Mouse (Mus musculus): ENCODE measurements at regions not wholly inside any gene's neighbourhood (a gene's known extent, or its start where the extent isn't known, plus 50 kb on each side); places are given as distances from the start of the nearest gene placed in this dataset.

DNA sequence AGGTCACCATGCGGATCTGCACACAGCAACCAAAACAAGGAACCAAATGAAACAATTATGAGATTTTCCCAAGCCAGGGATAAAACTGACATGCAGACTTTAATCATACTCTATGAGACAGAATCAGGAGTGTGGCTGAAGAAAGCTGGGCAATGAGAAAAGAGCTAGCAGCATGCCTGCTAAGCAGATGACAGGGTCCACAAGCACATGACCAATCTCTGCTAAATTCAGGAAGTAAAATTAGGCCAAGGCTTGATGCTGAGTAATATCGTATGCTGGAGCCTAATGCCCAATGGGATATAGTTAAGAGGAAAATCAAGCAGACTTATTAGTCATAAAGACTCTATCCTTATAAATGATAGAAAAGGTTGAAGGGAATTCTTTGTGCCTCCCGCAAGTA, 202.8 kb downstream of the Il15 start:
- Histone ChIP-seq H3K4me2 (ENCODE audit: low read length) (no peak overlapping the region), H3K27ac (ENCODE audit: low read length) (no peak overlapping the region), H3K27me3 (ENCODE audit: control insufficient read depth, insufficient read depth, low read depth, low read length) (no peaks in the 10 kb centered on the region), H3K4me1 (ENCODE audit: control insufficient read depth, insufficient read depth, low read length) (no peaks in the 10 kb centered on the region; the same call in 1 of the 2 replicates), H3K9me3 (replicated peaks; ENCODE audit: control insufficient read depth, low read length, poor library complexity, severe bottlenecking) (no peaks in the 10 kb centered on the region), H3K4me3 (ENCODE audit: low read depth, low read length) (no peak overlapping the region), H3K9ac (ENCODE audit: low read depth, low read length) (no peak overlapping the region), H3K36me3 (ENCODE audit: control insufficient read depth, insufficient read depth, low read length) (no peaks in the 10 kb centered on the region)
- ATAC-seq: no peak
- 90% methylated on average over 3 of the region's 3 CpGs for WGBS

DNA sequence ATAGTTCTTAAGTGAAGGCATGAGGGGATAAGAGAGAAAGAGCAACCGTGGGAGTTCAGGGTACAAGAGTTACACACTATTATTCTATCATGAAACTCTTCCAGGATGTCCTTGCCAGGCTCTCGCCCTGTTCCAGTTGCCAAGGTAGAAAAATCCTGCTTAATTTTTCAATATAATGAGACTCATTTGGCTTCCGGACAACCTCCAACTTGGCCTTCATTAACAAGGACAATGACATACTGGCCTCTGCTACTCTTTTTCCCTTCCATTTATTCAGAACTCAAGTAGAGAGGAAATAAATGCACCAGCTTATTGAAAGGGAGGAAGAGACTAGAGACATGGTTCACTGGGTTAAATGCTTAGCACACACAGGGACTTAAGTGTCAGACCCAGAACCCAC, 206.5 kb downstream of the Il15 start:
- Histone ChIP-seq H3K27me3 (ENCODE audit: control insufficient read depth, insufficient read depth, low read depth, low read length) (no peaks in the 10 kb centered on the region), H3K4me2 (ENCODE audit: low read length) (no peak overlapping the region), H3K36me3 (ENCODE audit: control insufficient read depth, insufficient read depth, low read length) (no peaks in the 10 kb centered on the region), H3K27ac (ENCODE audit: low read length) (no peak overlapping the region), H3K4me3 (ENCODE audit: low read depth, low read length) (no peak overlapping the region), H3K9me3 (replicated peaks; ENCODE audit: control insufficient read depth, low read length, poor library complexity, severe bottlenecking) (no peaks in the 10 kb centered on the region), H3K4me1 (ENCODE audit: control insufficient read depth, insufficient read depth, low read length) (no peaks in the 10 kb centered on the region), H3K9ac (ENCODE audit: low read depth, low read length) (no peak overlapping the region)
- ATAC-seq: no peak
- 66% methylated on average over 3 of the region's 3 CpGs for WGBS

GRCm38 (mm10) chr8:82195112-82195511, 207.9 kb downstream of the Il15 start:
- 68% methylated on average over 5 of the region's 5 CpGs for WGBS
- Histone ChIP-seq H3K27me3 (ENCODE audit: control insufficient read depth, insufficient read depth, low read depth, low read length) (no peaks in the 10 kb centered on the region), H3K36me3 (ENCODE audit: control insufficient read depth, insufficient read depth, low read length) (no peaks in the 10 kb centered on the region), H3K9me3 (replicated peaks; ENCODE audit: control insufficient read depth, low read length, poor library complexity, severe bottlenecking) (no peaks in the 10 kb centered on the region), H3K27ac (ENCODE audit: low read length) (no peak overlapping the region), H3K4me2 (ENCODE audit: low read length) (no peak overlapping the region), H3K9ac (ENCODE audit: low read depth, low read length) (no peak overlapping the region), H3K4me3 (ENCODE audit: low read depth, low read length) (no peak overlapping the region), H3K4me1 (ENCODE audit: control insufficient read depth, insufficient read depth, low read length) (no peaks in the 10 kb centered on the region)
- ATAC-seq: peak; percentile 58; the same call in 1 of the 2 replicates

DNA sequence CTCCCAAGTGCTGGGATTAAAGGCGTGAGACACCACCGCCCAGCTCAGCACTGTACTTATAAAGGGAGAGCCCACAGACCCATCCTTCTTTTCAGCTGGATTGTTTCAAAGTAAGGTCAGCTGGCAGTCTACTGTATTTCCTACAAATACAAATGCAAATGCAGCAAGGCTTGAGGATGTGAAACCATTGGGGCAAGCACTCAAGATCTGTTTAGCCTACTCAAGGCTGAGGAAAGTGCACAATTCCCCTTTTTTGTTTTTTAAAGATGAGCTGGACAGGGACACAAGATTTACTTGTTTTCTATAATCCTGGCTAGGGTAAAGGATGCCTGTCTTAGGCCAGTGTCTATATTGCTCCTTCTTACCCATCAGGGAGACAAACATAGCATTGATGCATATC, 212.0 kb downstream of the Il15 start:
- no peaks in the 10 kb centered on the region for H3K9me3 ChIP-seq (replicated peaks; ENCODE audit: control insufficient read depth, low read length, poor library complexity, severe bottlenecking)
- WGBS: 96% methylated on average over 2 of the region's 2 CpGs
- no peak for ATAC-seq

DNA sequence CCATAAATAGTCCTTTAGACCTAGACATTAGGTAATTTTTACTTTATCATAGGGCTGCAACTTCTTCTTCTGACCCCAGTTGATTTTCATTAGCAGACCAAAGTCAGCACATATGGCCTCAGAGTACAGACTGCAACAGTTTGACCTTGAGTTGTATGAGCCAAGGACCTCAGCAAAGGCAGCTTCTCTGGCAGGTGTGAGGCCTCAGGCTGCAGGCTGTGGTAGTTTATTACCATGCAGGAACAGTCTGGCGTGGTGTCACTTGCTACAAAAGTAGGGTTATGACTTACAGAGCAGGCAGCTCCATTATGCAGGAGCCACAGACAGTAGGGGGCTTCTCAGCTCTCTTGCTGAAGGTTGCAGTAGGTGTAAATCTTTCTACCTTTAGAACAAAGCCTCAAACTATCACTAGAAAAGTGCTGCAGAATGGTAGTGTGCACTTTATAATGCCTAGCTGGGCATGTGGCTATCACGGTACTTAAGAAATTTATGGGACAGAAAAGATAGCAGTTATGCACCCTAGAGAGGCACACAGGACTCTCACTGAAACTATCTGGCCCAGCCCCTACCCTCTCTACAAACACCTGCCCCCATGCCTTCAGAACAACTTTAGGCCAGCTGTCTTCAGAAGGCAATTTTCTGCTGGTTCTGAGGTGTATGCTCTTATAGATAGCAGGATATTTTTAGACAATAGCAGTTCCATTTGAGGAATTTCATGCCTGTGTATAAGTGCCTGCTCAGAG, 215.7 kb downstream of the Il15 start:
- Histone ChIP-seq H3K27me3 (ENCODE audit: control insufficient read depth, insufficient read depth, low read depth, low read length) (no peaks in the 10 kb centered on the region), H3K4me2 (ENCODE audit: low read length) (no peak overlapping the region), H3K9ac (ENCODE audit: low read depth, low read length) (no peak overlapping the region), H3K36me3 (ENCODE audit: control insufficient read depth, insufficient read depth, low read length) (no peaks in the 10 kb centered on the region), H3K9me3 (replicated peaks; ENCODE audit: control insufficient read depth, low read length, poor library complexity, severe bottlenecking) (no peaks in the 10 kb centered on the region), H3K4me1 (ENCODE audit: control insufficient read depth, insufficient read depth, low read length) (no peaks in the 10 kb centered on the region), H3K27ac (ENCODE audit: low read length) (no peak overlapping the region), H3K4me3 (ENCODE audit: low read depth, low read length) (no peak overlapping the region)
- 65% methylated on average over 2 of the region's 2 CpGs for WGBS
- no peak for ATAC-seq

More for the DNA sequence above, 212.0 kb downstream of the Il15 start:
- no peak overlapping the region for H3K27ac ChIP-seq (ENCODE audit: low read length)
- H3K27me3 ChIP-seq (ENCODE audit: control insufficient read depth, insufficient read depth, low read depth, low read length): no peaks in the 10 kb centered on the region
- no peak overlapping the region for H3K9ac ChIP-seq (ENCODE audit: low read depth, low read length)
- H3K4me2 ChIP-seq (ENCODE audit: low read length): no peak overlapping the region
- H3K4me1 ChIP-seq (ENCODE audit: control insufficient read depth, insufficient read depth, low read length): no peaks in the 10 kb centered on the region
- no peak overlapping the region for H3K4me3 ChIP-seq (ENCODE audit: low read depth, low read length)
- H3K36me3 ChIP-seq (ENCODE audit: control insufficient read depth, insufficient read depth, low read length): no peaks in the 10 kb centered on the region

- no peaks in the 10 kb centered on the region for H3K4me1 ChIP-seq (ENCODE audit: control insufficient read depth, insufficient read depth, low read length)
- ATAC-seq: no peak
Observed at GRCm38 (mm10) chr8:82184022-82184421, 219.0 kb downstream of the Il15 start.

More at GRCm38 (mm10) chr8:82184022-82184421, 219.0 kb downstream of the Il15 start:
- Histone ChIP-seq H3K4me2 (ENCODE audit: low read length) (no peak overlapping the region), H3K27ac (ENCODE audit: low read length) (no peak overlapping the region), H3K27me3 (ENCODE audit: control insufficient read depth, insufficient read depth, low read depth, low read length) (no peaks in the 10 kb centered on the region), H3K4me3 (ENCODE audit: low read depth, low read length) (no peak overlapping the region), H3K9ac (ENCODE audit: low read depth, low read length) (no peak overlapping the region), H3K9me3 (replicated peaks; ENCODE audit: control insufficient read depth, low read length, poor library complexity, severe bottlenecking) (no peaks in the 10 kb centered on the region), H3K36me3 (ENCODE audit: control insufficient read depth, insufficient read depth, low read length) (no peaks in the 10 kb centered on the region)

All from midbrain, embryonic 16.5 days (tissue).